Comparison of ENCODE assay signal across 7 mouse cellular contexts in genomic region chr2:156763101-156763500, GRCm38 (mm10). TPM values are rescaled to one million over a fixed set of nuclear protein-coding genes. Genes with fewer than 3 reads are reported as not detected.
DNase-seq lines count a peak whose midpoint lies in the region; ATAC-seq and TF ChIP-seq lines count a peak whose summit lies in the region.

No protein-coding gene starts in this region.

- DNase-seq in left cerebral cortex, postnatal 4 days = peak; percentile 61
- no peak for DNase-seq in left cerebral cortex, adult 9 months (ENCODE audit: low spot score in 2 of 2)
- DNase-seq in brain, embryonic 14.5 days (ENCODE audit: low read depth) = peak; percentile 57
- peak; percentile 61 for DNase-seq in heart, postnatal 4 days
- peak; percentile 55 for DNase-seq in lung, postnatal 25 days (ENCODE audit: low spot score)
- DNase-seq in embryonic facial prominence, embryonic 10.5 days (ENCODE audit: low spot score) = no peak

- no peaks in the 10 kb centered on the region for H3K27me3 ChIP-seq in embryonic facial prominence, embryonic 10.5 days (replicated peaks; ENCODE audit: low read depth, poor library complexity, severe bottlenecking)

- intact Hi-C loops in left cerebral cortex, postnatal 4 days (cut with DNase I) = no loop called here

- ATAC-seq in megakaryocyte, adult 5-6 weeks (ENCODE audit: poor library complexity, severe bottlenecking) = no peak

- no peak overlapping the region for H3K4me3 ChIP-seq in embryonic facial prominence, embryonic 10.5 days

- no peak for TF ChIP-seq POLR2A in brain, embryonic 14.5 days (IDR thresholded peaks at IDR 0.05; ENCODE audit: borderline replicate concordance, extremely low read depth, insufficient read depth, insufficient read length, poor library complexity, severe bottlenecking)

- TF ChIP-seq CTCF in brain, embryonic 14.5 days (IDR thresholded peaks at IDR 0.05; ENCODE audit: borderline replicate concordance, extremely low read depth, insufficient read depth, insufficient read length) = no peak

- no peak overlapping the region for H3K27ac ChIP-seq in embryonic facial prominence, embryonic 10.5 days (replicated peaks)

- 91% methylated on average over 11 of the region's 11 CpGs for WGBS in embryonic facial prominence, embryonic 10.5 days

- peaks cover 3% of the 10 kb centered on the region; the same call in 1 of the 2 replicates for H3K9me3 ChIP-seq in embryonic facial prominence, embryonic 10.5 days

- H3K4me1 ChIP-seq in embryonic facial prominence, embryonic 10.5 days = no peaks in the 10 kb centered on the region

- peaks cover 71% of the 10 kb centered on the region for H3K36me3 ChIP-seq in embryonic facial prominence, embryonic 10.5 days (replicated peaks)

RNA-seq across cellular contexts. Expression of gene Myl9, which starts 12.1 kb away (rescaled TPM):
- total RNA-seq in left cerebral cortex, postnatal 4 days (2021) = 10 to 100 TPM; 13.4 to 18.6 TPM
- 22.2 and 40.0 TPM in 2 replicates for polyA plus RNA-seq in brain, embryonic 14.5 days (2012; rRNA removed)
- total RNA-seq in heart, postnatal 4 days (2021) = 1,000 to 10,000 TPM; 1,178 to 1,267 TPM
- not detected in 2 replicates for total RNA-seq in megakaryocyte, adult 5-6 weeks (2015)
- not detected in 2 replicates for total RNA-seq in megakaryocyte, adult 5-6 weeks (2017)
- 82.9 and 91.7 TPM in 2 replicates for polyA plus RNA-seq in embryonic facial prominence, embryonic 10.5 days (2016; fragmentation: Nextera tagmentation; extraction: Ambion mirVana)

Comparison
In these comparisons a context has a peak if more than half of its experiments do, and no peak if none do; other contexts are left out.
1. DNase-seq: peak in left cerebral cortex, postnatal 4 days (single experiment), brain, embryonic 14.5 days (single experiment), heart, postnatal 4 days (single experiment) and lung, postnatal 25 days (single experiment); none in left cerebral cortex, adult 9 months (0 of 2) and embryonic facial prominence, embryonic 10.5 days (single experiment).
2. RNA of gene Myl9, which starts 12.1 kb away (total RNA-seq): 1,178 to 1,267 TPM in heart, postnatal 4 days; 13.4 to 18.6 TPM in left cerebral cortex, postnatal 4 days and not detected in megakaryocyte, adult 5-6 weeks; every median in the first group is over 10 times any median in the second.